Mouse (Mus musculus): ENCODE results near the gene Plxnb1. TPM values are rescaled to one million over a fixed set of nuclear protein-coding genes. Genes with fewer than 3 reads are reported as not detected.

Plxnb1 gene
- total and polyA plus RNA-seq, 3 experiments = under 0.01 TPM; not detected in 2

- no peaks in the 10 kb centered on the region for H3K9me3 ChIP-seq (replicated peaks; ENCODE audit: low read length)
- in situ Hi-C loops (cut with MboI; ENCODE audit: low pct_ligation_motif_present, low pct_unique_long_range_greater_than_20kb, low sequenced_read_pairs) (no loop called here), dilution Hi-C loops (cut with MboI; ENCODE audit: extremely low pct_ligation_motif_present, extremely low pct_unique_long_range_greater_than_20kb, low sequenced_read_pairs) (no loop called here)
- H3K4me3 ChIP-seq (replicated peaks in 1 of 3; ENCODE audit: low read depth in 2 of 3, low read length in 2 of 3, poor library complexity in 1 of 3) = peak overlapping the region; percentile 67 to 91 (median 80)
- H3K27ac ChIP-seq (ENCODE audit: insufficient read depth, low read depth) = peak overlapping the region; percentile 93
- H3K4me2 ChIP-seq (ENCODE audit: insufficient read depth, low read depth, poor library complexity, severe bottlenecking) = peak overlapping the region; percentile 88
- TF ChIP-seq JUN (IDR thresholded peaks at IDR 0.05; ENCODE audit: insufficient read depth, low read depth, low read length) (no peak), MXI1 (IDR thresholded peaks at IDR 0.05; ENCODE audit: low read depth, low read length) (no peak), POLR2AphosphoS2 (IDR thresholded peaks at IDR 0.05; ENCODE audit: low read depth, low read length) (no peak), HCFC1 (IDR thresholded peaks at IDR 0.05; ENCODE audit: low read depth, low read length) (no peak), SIN3A (IDR thresholded peaks at IDR 0.05; ENCODE audit: low read length) (no peak), ZC3H11A (IDR thresholded peaks at IDR 0.05; ENCODE audit: low read depth, low read length) (no peak), POLR2A (IDR thresholded peaks at IDR 0.05; ENCODE audit: low read depth, low read length) (no peak; the same call in 1 of the 2 replicates), RAD21 (IDR thresholded peaks at IDR 0.05; ENCODE audit: low read depth, low read length) (peak; percentile 19), IRF4 (IDR thresholded peaks at IDR 0.05; ENCODE audit: low read depth, low read length) (peak; percentile 20; the same call in 1 of the 2 replicates), USF2 (conservative IDR thresholded peaks at IDR 0.05; ENCODE audit: low read depth, low read length) (no peak), PAX5 (IDR thresholded peaks at IDR 0.05; ENCODE audit: low read length) (no peak), MAZ (IDR thresholded peaks at IDR 0.05; ENCODE audit: low read depth, low read length) (no peak), ZNF384 (IDR thresholded peaks at IDR 0.05; ENCODE audit: low read depth, low read length) (no peak), EP300 (IDR thresholded peaks at IDR 0.05; ENCODE audit: low read length) (peak; percentile 65; the same call in 1 of the 2 replicates), SMC3 (IDR thresholded peaks at IDR 0.05; ENCODE audit: low read depth, low read length) (peak; percentile 24), RCOR1 (conservative IDR thresholded peaks at IDR 0.05; ENCODE audit: low read depth, low read length) (no peak; the same call in 1 of the 2 replicates), NRF1 (IDR thresholded peaks at IDR 0.05; ENCODE audit: low read depth, low read length) (no peak), CTCF (conservative IDR thresholded peaks at IDR 0.05 in 1 of 2, IDR thresholded peaks at IDR 0.05 in 1 of 2; ENCODE audit: low read depth in 2 of 2, low read length in 2 of 2) (peak in 1 of 2 experiments; percentile 50; a peak in 2 of 4 replicates), MEF2A (IDR thresholded peaks at IDR 0.05; ENCODE audit: borderline replicate concordance, low read depth, low read length) (peak; percentile 9; the same call in 1 of the 2 replicates), MYC (IDR thresholded peaks at IDR 0.05; ENCODE audit: low read depth, low read length) (no peak), BHLHE40 (IDR thresholded peaks at IDR 0.05; ENCODE audit: low read depth, low read length) (0 out of 2 replicates have a peak, but pooled peaks have one; percentile 2), GABPA (IDR thresholded peaks at IDR 0.05; ENCODE audit: insufficient replicate concordance, low read depth, low read length) (no peak), CHD2 (IDR thresholded peaks at IDR 0.05; ENCODE audit: low read length) (0 out of 2 replicates have a peak, but pooled peaks have one; percentile 65), TCF12 (IDR thresholded peaks at IDR 0.05; ENCODE audit: low read depth, low read length) (peak; percentile 61; the same call in 1 of the 2 replicates), E2F4 (IDR thresholded peaks at IDR 0.05; ENCODE audit: insufficient replicate concordance, low read depth, low read length) (no peak), MAX (IDR thresholded peaks at IDR 0.05; ENCODE audit: low read length) (no peak), UBTF (IDR thresholded peaks at IDR 0.05; ENCODE audit: low read depth, low read length) (no peak), JUND (conservative IDR thresholded peaks at IDR 0.05; ENCODE audit: low read depth, low read length) (no peak), NELFE (IDR thresholded peaks at IDR 0.05; ENCODE audit: low read depth, low read length) (no peak), ELF1 (IDR thresholded peaks at IDR 0.05; ENCODE audit: low read depth, low read length) (no peak), MAFK (IDR thresholded peaks at IDR 0.05; ENCODE audit: insufficient replicate concordance, low read length) (no peak), KAT2A (IDR thresholded peaks at IDR 0.05; ENCODE audit: insufficient replicate concordance, low read length) (no peak), USF1 (IDR thresholded peaks at IDR 0.05; ENCODE audit: low read depth, low read length) (no peak), ZKSCAN1 (IDR thresholded peaks at IDR 0.05; ENCODE audit: borderline replicate concordance, low read depth, low read length) (no peak), CHD1 (IDR thresholded peaks at IDR 0.05; ENCODE audit: low read depth, low read length) (no peak; the same call in 1 of the 2 replicates), ETS1 (conservative IDR thresholded peaks at IDR 0.05; ENCODE audit: low read depth, low read length) (no peak), ZMIZ1 (IDR thresholded peaks at IDR 0.05; ENCODE audit: low read depth, low read length) (no peak), TBP (conservative IDR thresholded peaks at IDR 0.05; ENCODE audit: low read depth, low read length) (no peak)
- peaks cover 0 to 19% of the 10 kb centered on the region in 2 experiments for H3K36me3 ChIP-seq (replicated peaks in 1 of 2; ENCODE audit: control insufficient read depth in 1 of 2, insufficient read depth in 1 of 2, low read length in 1 of 2)
- H3K27me3 ChIP-seq (replicated peaks) = no peaks in the 10 kb centered on the region
- DNase-seq (ENCODE audit: extremely low read depth) = no peak
- H3K4me1 ChIP-seq (ENCODE audit: control insufficient read depth in 1 of 2, insufficient read depth in 2 of 2) = peaks cover 18 to 47% of the 10 kb centered on the region in 2 experiments
- peaks cover 53% of the 10 kb centered on the region for H3K79me2 ChIP-seq (replicated peaks; ENCODE audit: control insufficient read depth, extremely low read depth, insufficient read depth, poor library complexity, severe bottlenecking)
- H3K9ac ChIP-seq (ENCODE audit: insufficient read depth, low read depth) = peak overlapping the region; percentile 56
These were observed 44.6 kb upstream of the Plxnb1 start for GRCm38 (mm10) chr9:109050674-109050997.

All from CH12.LX (cell line).